Mouse (Mus musculus): ENCODE measurements around the gene Gnb1. TPM values are rescaled to one million over a fixed set of nuclear protein-coding genes. Genes with fewer than 3 reads are reported as not detected.

The Gnb1 gene
- polyA plus RNA-seq, 1 experiment from 2014 or later = 445 TPM

DNA sequence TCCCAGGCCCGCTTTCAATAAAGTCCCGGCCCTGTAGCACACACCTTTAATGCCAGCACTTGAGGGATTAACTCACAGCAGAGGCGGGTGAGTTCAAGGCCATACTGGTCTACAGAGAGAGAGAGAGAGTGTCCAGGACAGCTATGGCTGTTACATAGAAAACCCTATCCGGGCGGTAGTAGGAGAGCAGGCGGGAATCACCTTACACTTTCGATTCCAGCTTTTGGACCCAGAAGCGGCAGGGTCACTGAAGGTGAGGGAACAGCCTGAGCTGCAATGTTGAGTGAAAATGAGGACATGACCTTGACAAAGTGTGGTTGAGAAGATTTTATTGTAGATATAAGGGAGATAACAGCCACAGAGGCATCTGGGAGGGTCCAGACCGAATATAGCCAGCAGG lies 82.7 kb downstream of the Gnb1 start:
- H3K4me3 ChIP-seq (ENCODE audit: low read depth, low read length) = no peak overlapping the region
- H3K27me3 ChIP-seq (replicated peaks; ENCODE audit: insufficient read depth, low read length) = no peaks in the 10 kb centered on the region
- 95% methylated on average over 9 of the region's 9 CpGs for WGBS
- peaks cover 10% of the 10 kb centered on the region; the same call in 1 of the 2 replicates for H3K36me3 ChIP-seq (ENCODE audit: insufficient read depth, low read length)
- no peak for ATAC-seq
- DNase-seq (ENCODE audit: low spot score) = no peak
- no peaks in the 10 kb centered on the region for H3K9me3 ChIP-seq (ENCODE audit: low read length)
- no peak overlapping the region for H3K9ac ChIP-seq (replicated peaks; ENCODE audit: low read depth)
- H3K27ac ChIP-seq (ENCODE audit: low read length) = no peak overlapping the region
- H3K4me2 ChIP-seq (replicated peaks; ENCODE audit: low read depth, low read length) = no peak overlapping the region
- no peaks in the 10 kb centered on the region for H3K4me1 ChIP-seq (ENCODE audit: insufficient read depth, low read depth, low read length)
- TF ChIP-seq EP300 (IDR thresholded peaks at IDR 0.05) (no peak), CTCF (IDR thresholded peaks at IDR 0.05) (no peak)

- Histone ChIP-seq H3K4me2 (replicated peaks; ENCODE audit: low read depth, low read length) (no peak overlapping the region), H3K4me1 (ENCODE audit: insufficient read depth, low read depth, low read length) (no peaks in the 10 kb centered on the region), H3K27me3 (replicated peaks; ENCODE audit: insufficient read depth, low read length) (no peaks in the 10 kb centered on the region), H3K9ac (replicated peaks; ENCODE audit: low read depth) (no peak overlapping the region), H3K9me3 (ENCODE audit: low read length) (no peaks in the 10 kb centered on the region), H3K27ac (ENCODE audit: low read length) (no peak overlapping the region), H3K36me3 (ENCODE audit: insufficient read depth, low read length) (peaks cover 16% of the 10 kb centered on the region; the same call in 1 of the 2 replicates), H3K4me3 (ENCODE audit: low read depth, low read length) (no peak overlapping the region)
- WGBS = 78% methylated on average over 11 of the region's 11 CpGs
- ATAC-seq (no peak), DNase-seq (ENCODE audit: low spot score) (no peak)
- TF ChIP-seq CTCF (IDR thresholded peaks at IDR 0.05) (no peak), EP300 (IDR thresholded peaks at IDR 0.05) (no peak)
These were observed 83.8 kb downstream of the Gnb1 start for GRCm38 (mm10) chr4:155574931-155575330.

- TF ChIP-seq CTCF (IDR thresholded peaks at IDR 0.05) (no peak), EP300 (IDR thresholded peaks at IDR 0.05) (no peak)
- Histone ChIP-seq H3K4me1 (ENCODE audit: insufficient read depth, low read depth, low read length) (no peaks in the 10 kb centered on the region), H3K9me3 (ENCODE audit: low read length) (no peaks in the 10 kb centered on the region), H3K36me3 (ENCODE audit: insufficient read depth, low read length) (peaks cover 16% of the 10 kb centered on the region; the same call in 1 of the 2 replicates), H3K9ac (replicated peaks; ENCODE audit: low read depth) (no peak overlapping the region), H3K27ac (ENCODE audit: low read length) (no peak overlapping the region), H3K4me2 (replicated peaks; ENCODE audit: low read depth, low read length) (no peak overlapping the region), H3K27me3 (replicated peaks; ENCODE audit: insufficient read depth, low read length) (no peaks in the 10 kb centered on the region), H3K4me3 (ENCODE audit: low read depth, low read length) (no peak overlapping the region)
- DNase-seq (ENCODE audit: low spot score) (no peak), ATAC-seq (no peak)
- WGBS = 87% methylated on average over 8 of the region's 8 CpGs
These were observed 84.4 kb downstream of the Gnb1 start for GRCm38 (mm10) chr4:155575521-155575920.

DNA sequence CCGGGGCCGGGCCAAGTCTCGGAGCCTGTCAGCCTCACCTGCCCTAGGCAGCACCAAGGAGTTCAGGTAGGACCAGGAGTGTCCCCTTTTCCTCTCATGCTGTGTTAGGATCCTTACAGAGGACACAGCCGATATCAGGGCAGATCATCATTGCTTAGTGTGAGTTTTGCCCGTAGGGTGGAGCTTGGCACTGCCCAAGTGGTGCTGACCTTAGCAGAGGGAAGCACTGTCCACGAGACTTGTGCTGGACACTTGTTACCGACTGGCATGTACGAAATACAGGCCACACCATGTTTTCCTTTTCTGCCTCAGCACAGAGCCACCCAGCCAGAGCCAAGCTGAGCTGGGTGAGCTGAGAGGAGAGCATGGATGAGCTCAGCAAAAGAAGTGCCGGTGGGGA lies 86.0 kb downstream of the Gnb1 start:
- Histone ChIP-seq H3K4me3 (ENCODE audit: low read depth, low read length) (no peak overlapping the region), H3K9ac (replicated peaks; ENCODE audit: low read depth) (no peak overlapping the region), H3K27me3 (replicated peaks; ENCODE audit: insufficient read depth, low read length) (no peaks in the 10 kb centered on the region), H3K4me1 (ENCODE audit: insufficient read depth, low read depth, low read length) (no peaks in the 10 kb centered on the region), H3K9me3 (ENCODE audit: low read length) (no peaks in the 10 kb centered on the region), H3K36me3 (ENCODE audit: insufficient read depth, low read length) (peaks cover 16% of the 10 kb centered on the region; the same call in 1 of the 2 replicates), H3K27ac (ENCODE audit: low read length) (no peak overlapping the region), H3K4me2 (replicated peaks; ENCODE audit: low read depth, low read length) (no peak overlapping the region)
- ATAC-seq (no peak), DNase-seq (ENCODE audit: low spot score) (no peak)
- TF ChIP-seq CTCF (IDR thresholded peaks at IDR 0.05) (no peak), EP300 (IDR thresholded peaks at IDR 0.05) (no peak)
- 90% methylated on average over 9 of the region's 9 CpGs for WGBS

DNA sequence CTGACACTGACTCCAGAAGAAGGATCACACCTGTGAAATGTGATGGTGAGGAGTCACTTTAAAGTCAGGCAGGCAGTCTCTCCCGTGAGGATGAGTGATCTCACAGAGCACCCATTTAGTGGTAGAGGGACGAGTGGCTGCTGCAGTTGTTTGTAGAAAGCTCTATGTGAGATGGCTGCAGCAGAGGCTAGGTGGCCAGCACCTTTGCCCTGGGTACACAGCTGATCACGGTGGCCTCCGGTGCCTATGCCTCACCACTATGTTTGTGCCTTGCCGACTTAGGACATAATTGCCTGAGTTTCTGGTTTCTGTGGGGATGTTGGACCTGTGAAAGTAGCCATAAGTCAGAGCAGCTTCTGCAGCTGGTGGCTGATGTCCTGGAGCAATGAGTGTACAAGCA lies 86.6 kb downstream of the Gnb1 start:
- no peaks in the 10 kb centered on the region for H3K9me3 ChIP-seq (ENCODE audit: low read length)
- 82% methylated on average over 5 of the region's 5 CpGs for WGBS
- no peaks in the 10 kb centered on the region for H3K4me1 ChIP-seq (ENCODE audit: insufficient read depth, low read depth, low read length)
- H3K9ac ChIP-seq (replicated peaks; ENCODE audit: low read depth) = no peak overlapping the region
- no peak overlapping the region for H3K4me3 ChIP-seq (ENCODE audit: low read depth, low read length)
- no peak overlapping the region for H3K4me2 ChIP-seq (replicated peaks; ENCODE audit: low read depth, low read length)
- no peaks in the 10 kb centered on the region for H3K27me3 ChIP-seq (replicated peaks; ENCODE audit: insufficient read depth, low read length)
- no peak for DNase-seq (ENCODE audit: low spot score)
- no peak for TF ChIP-seq CTCF (IDR thresholded peaks at IDR 0.05)
- no peak for TF ChIP-seq EP300 (IDR thresholded peaks at IDR 0.05)
- H3K27ac ChIP-seq (ENCODE audit: low read length) = no peak overlapping the region
- ATAC-seq = no peak
- peaks cover 16% of the 10 kb centered on the region; the same call in 1 of the 2 replicates for H3K36me3 ChIP-seq (ENCODE audit: insufficient read depth, low read length)

DNA sequence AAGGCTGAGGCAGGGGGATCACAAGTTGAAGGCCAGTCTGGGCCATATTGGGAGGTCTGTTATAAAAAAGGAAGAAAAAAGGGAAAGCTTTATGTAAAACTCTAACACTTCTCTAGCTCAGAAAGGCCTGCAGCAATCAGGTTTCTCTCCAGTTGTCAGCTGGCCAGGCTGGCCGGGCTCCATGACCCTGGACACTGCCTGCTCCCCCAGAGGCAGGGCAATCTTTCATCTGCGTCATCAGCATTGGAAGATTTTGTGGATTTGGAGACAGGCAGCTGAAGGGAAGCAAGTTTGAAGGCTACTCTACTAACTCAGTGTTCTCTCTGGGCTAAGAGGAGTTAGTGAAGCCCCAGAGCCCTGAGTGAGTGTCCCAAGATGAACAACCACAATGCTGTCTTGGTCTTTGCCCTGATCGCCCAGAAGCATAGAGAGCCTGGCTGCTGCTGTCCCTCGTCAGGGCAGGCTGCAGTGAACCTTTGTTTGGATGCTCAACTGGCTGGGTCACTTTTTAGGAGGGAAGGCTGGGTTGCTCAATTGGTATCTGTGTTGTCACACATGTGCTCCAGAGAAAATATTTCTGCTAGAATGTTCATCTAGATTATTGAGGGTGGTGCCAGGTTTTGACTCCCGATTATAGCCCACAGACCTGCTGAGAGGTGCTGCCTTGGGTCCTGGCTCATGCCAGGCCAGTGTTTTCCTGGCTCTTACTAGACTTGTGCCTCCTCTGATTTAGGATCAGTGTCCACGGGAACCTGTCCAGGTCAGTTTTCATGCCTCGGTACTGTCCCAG lies 87.4 kb downstream of the Gnb1 start:
- Histone ChIP-seq H3K36me3 (ENCODE audit: insufficient read depth, low read length) (peaks cover 17% of the 10 kb centered on the region; the same call in 1 of the 2 replicates), H3K4me3 (ENCODE audit: low read depth, low read length) (no peak overlapping the region), H3K9me3 (ENCODE audit: low read length) (no peaks in the 10 kb centered on the region), H3K4me2 (replicated peaks; ENCODE audit: low read depth, low read length) (no peak overlapping the region), H3K27ac (ENCODE audit: low read length) (no peak overlapping the region), H3K9ac (replicated peaks; ENCODE audit: low read depth) (no peak overlapping the region), H3K4me1 (ENCODE audit: insufficient read depth, low read depth, low read length) (no peaks in the 10 kb centered on the region), H3K27me3 (replicated peaks; ENCODE audit: insufficient read depth, low read length) (no peaks in the 10 kb centered on the region)
- WGBS = 80% methylated on average over 7 of the region's 7 CpGs
- DNase-seq (ENCODE audit: low spot score) (no peak), ATAC-seq (no peak)
- no peak for TF ChIP-seq CTCF (IDR thresholded peaks at IDR 0.05)
- no peak for TF ChIP-seq EP300 (IDR thresholded peaks at IDR 0.05)

All from lung, postnatal 0 days (tissue).